Mouse (Mus musculus): Measurements from ENCODE around the gene Crocc2.

DNA sequence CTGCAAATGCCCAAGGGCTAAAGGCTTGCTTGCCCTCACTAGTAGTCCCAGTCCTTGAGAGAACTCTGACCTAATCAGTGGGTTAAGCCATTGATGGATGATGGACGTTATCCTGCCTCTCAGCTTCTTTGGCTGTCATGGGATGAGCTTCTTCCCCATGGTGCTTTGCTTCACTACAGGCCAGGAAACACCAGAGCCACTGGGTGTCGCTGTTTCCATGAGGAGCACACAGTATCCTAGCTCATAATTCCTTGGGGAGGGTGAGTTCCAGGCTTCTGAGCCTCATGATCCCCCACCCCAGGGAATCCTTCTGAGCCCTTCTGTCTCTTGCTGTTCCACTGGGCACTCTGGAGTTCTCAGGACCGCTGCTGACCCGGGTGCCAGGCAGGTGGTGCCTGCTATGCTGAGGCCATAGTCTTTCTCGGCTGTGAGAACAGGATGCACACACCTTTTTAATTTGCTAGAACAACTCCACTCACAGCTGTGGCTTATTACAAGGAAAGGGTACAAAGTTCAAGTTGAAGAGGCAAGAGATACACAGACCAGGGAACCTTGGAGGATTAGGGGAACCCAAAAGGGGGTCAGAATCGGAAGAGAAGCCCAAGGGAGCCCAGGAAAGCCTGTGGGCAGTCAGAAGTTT lies 39.7 kb upstream of the Crocc2 start:
- TF ChIP-seq CTCF (IDR thresholded peaks at IDR 0.05; ENCODE audit: low read depth) = peak; percentile 93
- TF ChIP-seq EP300 (optimal IDR thresholded peaks at IDR 0.05) = no peak

Measured in stomach, postnatal 0 days (tissue).